Mouse (Mus musculus) liver, embryonic 12.5 days (tissue): ENCODE measurements around the gene Adora3. TPM values are rescaled to one million over a fixed set of nuclear protein-coding genes. Genes with fewer than 3 reads are reported as not detected.

Source experiments
- ATAC-seq: fragments of 200-750 bp; cut with Nextera tagmentation; 2 replicates; pipeline ENCODE4 v1.8.0; 2017; ENCODE audit warnings: moderate number of reproducible peaks, mild to moderate bottlenecking, moderate library complexity
- H3K27ac ChIP-seq: fragments of 300-500 bp; sonication (generic); 2 replicates; pipeline ENCODE4 v1.5.1; 2016; ENCODE audit warnings: mild to moderate bottlenecking
- H3K27me3 ChIP-seq: fragments of 300-500 bp; sonication (generic); replicated peaks from 2 replicates; pipeline ENCODE4 v1.6.1; 2016; ENCODE audit warnings: mild to moderate bottlenecking, moderate library complexity
- H3K36me3 ChIP-seq: fragments of 300-500 bp; sonication (generic); 2 replicates; pipeline ENCODE4 v1.6.1; 2016; ENCODE audit warnings: mild to moderate bottlenecking, moderate library complexity
- H3K4me1 ChIP-seq: fragments of 300-500 bp; sonication (generic); 2 replicates; pipeline ENCODE4 v1.6.1; 2016
- H3K4me2 ChIP-seq: fragments of 300-500 bp; sonication (generic); 2 replicates; pipeline ENCODE4 v1.6.1; 2016; ENCODE audit warnings: mild to moderate bottlenecking, moderate library complexity
- H3K4me3 ChIP-seq: fragments of 300-500 bp; sonication (generic); 2 replicates; pipeline ENCODE4 v1.5.1; 2016; ENCODE audit warnings: mild to moderate bottlenecking, moderate library complexity
- H3K9ac ChIP-seq: fragments of 300-500 bp; sonication (generic); 2 replicates; pipeline ENCODE4 v1.6.1; 2016; ENCODE audit warnings: mild to moderate bottlenecking, moderate library complexity
- H3K9me3 ChIP-seq: fragments of 300-500 bp; sonication (generic); replicated peaks from 2 replicates; pipeline ENCODE4 v1.6.1; 2016; ENCODE audit warnings: mild to moderate bottlenecking, moderate library complexity
- WGBS: fragments of 180-500 bp; shearing (Covaris S2); methylation state at CpG from one replicate; pipeline ENCODE4 v1.1.7; 2016; ENCODE audit not compliant: insufficient replicate concordance; 5-methylcytosine and 5-hydroxymethylcytosine counted together
- polyA plus RNA-seq: library from polyadenylated mRNA; unstranded; fragments of >200 nt; fragmentation: Nextera tagmentation; extraction: Ambion mirVana; gene quantifications from 2 replicates; pipeline ENCODE4 v1.2.1, GENCODE M21; 2016

Adora3 gene
- polyA plus RNA-seq, 1 experiment from 2014 or later, result 0.17 TPM

DNA sequence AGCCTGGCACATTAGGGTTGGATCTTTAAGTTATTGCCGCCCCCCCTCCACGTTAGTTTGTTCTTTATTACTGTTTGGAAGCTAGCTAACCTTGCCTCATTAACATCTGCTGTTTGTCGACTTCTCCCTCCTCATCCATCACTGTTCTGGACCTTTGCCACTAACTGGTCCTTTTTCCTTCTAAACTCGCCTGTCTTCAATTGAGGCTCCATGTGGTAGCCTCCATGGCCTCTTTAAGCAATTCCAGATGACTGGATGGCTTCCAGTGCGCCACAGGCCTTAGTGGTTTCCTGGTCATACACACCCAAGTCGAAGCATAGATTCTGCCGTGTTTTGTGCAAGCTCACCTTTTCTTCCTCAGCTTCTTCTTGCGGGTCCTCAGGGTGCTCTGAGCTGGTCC lies 16.9 kb upstream of the Adora3 start:
- no peak overlapping the region for H3K9ac ChIP-seq
- H3K4me2 ChIP-seq, result no peak overlapping the region
- no peaks in the 10 kb centered on the region for H3K9me3 ChIP-seq
- no peaks in the 10 kb centered on the region for H3K4me1 ChIP-seq
- WGBS, result 62% methylated on average over 8 of the region's 8 CpGs
- 0 out of 2 replicates have a peak, but pooled peaks cover 4% of the 10 kb centered on the region for H3K27me3 ChIP-seq
- H3K4me3 ChIP-seq, result no peak overlapping the region
- H3K27ac ChIP-seq, result no peak overlapping the region
- no peak for ATAC-seq
- no peaks in the 10 kb centered on the region for H3K36me3 ChIP-seq

DNA sequence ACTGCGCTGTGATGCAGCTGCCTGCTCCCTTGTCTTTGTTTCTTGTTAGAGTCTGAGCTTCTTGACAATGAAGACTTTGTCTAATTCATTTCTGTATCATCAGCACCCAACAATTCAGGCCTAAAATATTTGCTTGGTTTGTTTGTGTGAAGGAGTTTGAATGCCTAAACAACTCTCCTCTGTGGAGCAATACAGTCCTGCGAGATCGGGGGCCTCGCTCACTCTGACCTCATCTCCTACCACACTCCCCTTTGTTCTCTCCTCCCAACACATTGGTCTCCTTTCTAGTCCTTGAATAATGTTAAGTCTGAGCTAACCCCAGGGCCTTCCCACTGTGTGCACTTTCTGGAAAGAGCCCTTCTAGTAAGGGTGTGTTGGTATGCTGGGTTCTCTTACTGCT lies 15.9 kb upstream of the Adora3 start:
- no peak overlapping the region for H3K4me2 ChIP-seq
- no peak for ATAC-seq
- no peaks in the 10 kb centered on the region for H3K4me1 ChIP-seq
- 82% methylated on average over 4 of the region's 4 CpGs for WGBS
- H3K36me3 ChIP-seq, result no peaks in the 10 kb centered on the region
- H3K4me3 ChIP-seq, result no peak overlapping the region
- no peak overlapping the region for H3K9ac ChIP-seq
- 0 out of 2 replicates have a peak, but pooled peaks cover 4% of the 10 kb centered on the region for H3K27me3 ChIP-seq
- no peaks in the 10 kb centered on the region for H3K9me3 ChIP-seq
- H3K27ac ChIP-seq, result no peak overlapping the region

DNA sequence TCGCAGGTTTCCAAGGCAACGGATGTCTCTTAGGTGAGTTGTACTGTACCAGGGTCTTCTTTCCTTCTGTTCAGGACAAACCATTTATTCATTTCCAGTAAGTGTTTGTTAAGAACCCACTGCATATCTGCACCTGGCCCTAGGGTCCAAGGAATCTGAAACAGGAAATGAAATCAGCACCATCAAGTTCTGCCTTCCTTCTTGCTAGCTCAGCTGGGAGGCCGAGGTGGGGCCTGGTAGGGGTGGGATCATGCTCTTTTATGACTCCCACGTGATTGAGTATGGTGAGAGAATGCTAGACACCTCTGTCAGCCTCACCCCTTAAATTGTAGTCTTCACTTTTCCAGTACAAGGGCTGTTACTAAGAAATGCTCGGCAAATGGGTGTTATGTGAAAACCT lies 13.1 kb upstream of the Adora3 start:
- WGBS, result 57% methylated on average over 5 of the region's 5 CpGs
- H3K9me3 ChIP-seq, result no peaks in the 10 kb centered on the region
- H3K4me3 ChIP-seq, result no peak overlapping the region
- no peaks in the 10 kb centered on the region for H3K4me1 ChIP-seq
- no peak overlapping the region for H3K27ac ChIP-seq
- H3K9ac ChIP-seq, result no peak overlapping the region
- ATAC-seq, result no peak
- H3K36me3 ChIP-seq, result no peaks in the 10 kb centered on the region
- H3K4me2 ChIP-seq, result no peak overlapping the region
- no peaks in the 10 kb centered on the region for H3K27me3 ChIP-seq

DNA sequence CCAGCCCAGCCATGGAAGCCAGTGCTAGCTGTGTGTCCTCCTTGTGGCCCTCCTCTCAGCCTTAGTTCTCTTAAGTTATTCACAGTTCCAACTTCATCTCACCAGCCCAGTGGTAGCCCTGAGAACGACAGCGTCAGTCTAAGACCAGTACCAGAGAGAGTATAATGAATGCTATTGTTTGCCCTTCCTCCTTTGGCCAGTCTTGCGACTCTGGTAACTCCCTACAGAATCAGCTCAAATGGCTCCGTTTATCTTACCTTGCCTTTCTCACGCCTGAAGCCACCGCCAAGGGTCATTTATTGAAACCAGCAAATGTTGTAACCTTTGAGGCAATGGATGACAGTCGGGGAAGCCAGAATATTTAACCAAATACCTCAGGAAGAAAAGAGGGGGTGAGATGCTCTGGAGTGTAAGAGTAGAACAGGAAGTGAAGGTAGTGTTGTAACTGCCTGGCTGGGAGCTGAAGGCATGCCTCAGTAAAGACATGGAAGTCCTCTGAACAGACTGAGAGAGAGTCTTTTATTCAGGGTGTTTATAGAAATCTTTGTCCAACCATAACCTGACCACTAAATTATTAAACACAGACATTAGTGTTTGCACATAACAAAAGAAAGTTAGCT lies 8.8 kb upstream of the Adora3 start:
- Histone ChIP-seq H3K4me1 (no peaks in the 10 kb centered on the region), H3K27ac (no peak overlapping the region), H3K4me2 (no peak overlapping the region), H3K27me3 (peaks cover 4% of the 10 kb centered on the region; the same call in 1 of the 2 replicates), H3K4me3 (no peak overlapping the region), H3K9ac (no peak overlapping the region), H3K36me3 (no peaks in the 10 kb centered on the region), H3K9me3 (no peaks in the 10 kb centered on the region)
- WGBS, result 47% methylated on average over 7 of the region's 7 CpGs
- ATAC-seq, result no peak

DNA sequence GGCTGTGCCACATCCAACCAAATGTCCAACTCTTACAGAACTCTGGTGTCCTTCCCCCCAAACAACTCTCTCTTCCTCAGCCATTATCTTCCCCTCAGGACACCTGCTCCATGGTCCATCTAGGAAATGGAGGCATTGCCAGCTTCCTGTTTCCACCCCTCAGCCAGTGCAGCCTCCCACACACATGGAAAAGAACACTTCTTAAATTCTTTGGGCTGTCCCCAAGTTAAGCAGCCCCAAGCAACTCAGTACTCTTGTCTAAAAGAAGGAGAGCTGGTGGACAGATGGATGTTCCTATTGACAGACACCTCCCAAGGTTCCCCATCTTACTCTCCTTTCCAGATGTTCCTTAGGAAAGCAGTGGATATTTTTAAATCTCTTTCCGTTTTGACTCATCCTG lies 6.5 kb upstream of the Adora3 start:
- Histone ChIP-seq H3K4me1 (peaks cover 10% of the 10 kb centered on the region), H3K36me3 (no peaks in the 10 kb centered on the region), H3K4me3 (no peak overlapping the region), H3K9ac (no peak overlapping the region), H3K9me3 (no peaks in the 10 kb centered on the region), H3K4me2 (no peak overlapping the region), H3K27ac (no peak overlapping the region), H3K27me3 (peaks cover 4% of the 10 kb centered on the region; the same call in 1 of the 2 replicates)
- ATAC-seq, result no peak
- 62% methylated on average over 1 of the region's 1 CpGs for WGBS

DNA sequence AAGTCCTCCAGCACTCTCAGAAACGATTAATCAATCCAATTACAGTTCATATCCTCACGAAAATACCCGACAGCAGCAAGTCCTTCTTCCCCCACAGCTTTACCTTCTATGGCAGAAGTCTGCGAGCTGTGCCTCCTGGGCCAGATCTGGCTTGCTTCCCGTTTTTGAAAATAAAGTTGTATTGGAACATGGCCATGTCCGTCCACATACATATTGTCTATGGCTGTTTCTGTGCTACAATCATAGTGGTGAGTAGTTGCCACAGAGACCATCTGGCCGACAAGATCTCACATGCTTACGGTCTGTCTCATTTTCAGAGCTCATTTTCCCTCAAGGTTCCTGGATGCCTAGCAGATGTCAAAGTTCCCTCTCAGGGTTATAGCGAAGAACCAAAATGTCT lies 5.5 kb upstream of the Adora3 start:
- WGBS, result 60% methylated on average over 9 of the region's 9 CpGs
- Histone ChIP-seq H3K27me3 (peaks cover 8% of the 10 kb centered on the region; the same call in 1 of the 2 replicates), H3K36me3 (no peaks in the 10 kb centered on the region), H3K4me3 (no peak overlapping the region), H3K4me2 (no peak overlapping the region), H3K9me3 (no peaks in the 10 kb centered on the region), H3K9ac (no peak overlapping the region), H3K27ac (no peak overlapping the region), H3K4me1 (peaks cover 10% of the 10 kb centered on the region)
- ATAC-seq, result no peak

DNA sequence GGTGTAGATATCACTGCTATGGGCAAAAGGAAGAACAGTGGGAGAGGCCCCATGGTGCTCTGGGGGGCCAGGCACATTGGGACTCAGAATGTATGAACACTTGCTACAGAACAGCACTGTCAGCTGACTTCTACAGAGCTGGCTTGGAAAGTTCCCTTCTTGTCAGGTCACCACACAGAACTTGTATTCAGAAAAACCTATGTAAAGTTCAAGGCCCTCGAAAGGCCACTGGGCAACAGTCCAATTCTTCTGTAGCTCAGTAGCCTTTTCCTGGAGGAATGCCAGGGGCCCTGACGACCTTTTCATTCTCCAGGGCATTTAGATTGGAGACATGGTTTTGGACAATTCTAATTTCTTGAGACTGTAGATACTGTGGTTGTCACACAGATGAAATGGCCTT lies 2.5 kb upstream of the Adora3 start:
- peaks cover 8% of the 10 kb centered on the region; the same call in 1 of the 2 replicates for H3K27me3 ChIP-seq
- no peaks in the 10 kb centered on the region for H3K9me3 ChIP-seq
- H3K36me3 ChIP-seq, result no peaks in the 10 kb centered on the region
- no peak overlapping the region for H3K4me2 ChIP-seq
- peaks cover 19% of the 10 kb centered on the region for H3K4me1 ChIP-seq
- no peak for ATAC-seq
- no peak overlapping the region for H3K27ac ChIP-seq
- no peak overlapping the region for H3K4me3 ChIP-seq
- 62% methylated on average over 2 of the region's 2 CpGs for WGBS
- no peak overlapping the region for H3K9ac ChIP-seq

DNA sequence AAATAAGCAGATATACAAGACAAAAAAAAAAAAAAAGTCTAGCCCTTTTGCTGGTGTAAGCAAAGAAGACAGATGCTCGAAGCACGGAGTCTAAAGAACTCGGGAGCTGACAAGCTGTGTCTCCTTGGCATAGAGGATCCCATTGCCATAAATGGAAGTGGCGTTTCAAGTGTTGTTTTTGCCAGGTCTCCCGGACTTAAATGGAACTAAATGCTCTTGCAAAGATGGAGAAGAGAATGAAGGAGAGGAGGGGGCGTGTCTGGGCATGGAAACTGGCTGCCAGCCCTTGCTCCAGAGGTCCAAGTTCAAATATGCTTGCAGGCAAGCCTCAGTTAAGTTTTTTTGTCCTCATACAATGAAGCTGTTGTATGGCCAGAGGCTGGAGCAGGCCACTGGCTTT lies 1.4 kb downstream of the Adora3 start:
- H3K4me1 ChIP-seq, result peaks cover 19% of the 10 kb centered on the region
- no peak overlapping the region for H3K9ac ChIP-seq
- no peaks in the 10 kb centered on the region for H3K36me3 ChIP-seq
- H3K27me3 ChIP-seq, result 0 out of 2 replicates have a peak, but pooled peaks cover 5% of the 10 kb centered on the region
- no peak overlapping the region for H3K27ac ChIP-seq
- no peak for ATAC-seq
- H3K4me3 ChIP-seq, result no peak overlapping the region
- WGBS, result 65% methylated on average over 6 of the region's 6 CpGs
- no peaks in the 10 kb centered on the region for H3K9me3 ChIP-seq
- no peak overlapping the region for H3K4me2 ChIP-seq

DNA sequence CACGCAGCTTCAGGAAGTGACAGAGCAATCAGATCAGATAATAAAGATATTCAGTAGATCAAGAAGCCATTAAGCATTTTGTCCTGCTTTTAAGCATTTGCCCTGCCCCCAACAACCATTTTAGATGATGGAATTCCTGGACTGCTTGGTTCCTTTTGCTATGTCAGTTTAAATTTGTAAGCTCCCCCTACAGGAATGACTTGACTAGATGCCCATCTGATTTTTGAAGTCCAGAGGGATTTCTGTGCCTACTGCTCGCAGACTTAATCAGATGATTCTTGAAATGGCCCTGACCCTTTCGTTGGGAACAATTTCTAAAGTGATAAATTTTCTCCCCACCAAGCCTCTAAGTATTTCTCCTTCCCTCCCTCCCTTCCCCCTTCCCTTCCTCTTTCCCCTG lies 1.9 kb downstream of the Adora3 start:
- Histone ChIP-seq H3K27me3 (0 out of 2 replicates have a peak, but pooled peaks cover 5% of the 10 kb centered on the region), H3K4me3 (no peak overlapping the region), H3K36me3 (no peaks in the 10 kb centered on the region), H3K4me2 (no peak overlapping the region), H3K4me1 (peaks cover 18% of the 10 kb centered on the region), H3K9ac (no peak overlapping the region), H3K27ac (no peak overlapping the region), H3K9me3 (no peaks in the 10 kb centered on the region)
- 40% methylated on average over 3 of the region's 3 CpGs for WGBS
- ATAC-seq, result no peak

DNA sequence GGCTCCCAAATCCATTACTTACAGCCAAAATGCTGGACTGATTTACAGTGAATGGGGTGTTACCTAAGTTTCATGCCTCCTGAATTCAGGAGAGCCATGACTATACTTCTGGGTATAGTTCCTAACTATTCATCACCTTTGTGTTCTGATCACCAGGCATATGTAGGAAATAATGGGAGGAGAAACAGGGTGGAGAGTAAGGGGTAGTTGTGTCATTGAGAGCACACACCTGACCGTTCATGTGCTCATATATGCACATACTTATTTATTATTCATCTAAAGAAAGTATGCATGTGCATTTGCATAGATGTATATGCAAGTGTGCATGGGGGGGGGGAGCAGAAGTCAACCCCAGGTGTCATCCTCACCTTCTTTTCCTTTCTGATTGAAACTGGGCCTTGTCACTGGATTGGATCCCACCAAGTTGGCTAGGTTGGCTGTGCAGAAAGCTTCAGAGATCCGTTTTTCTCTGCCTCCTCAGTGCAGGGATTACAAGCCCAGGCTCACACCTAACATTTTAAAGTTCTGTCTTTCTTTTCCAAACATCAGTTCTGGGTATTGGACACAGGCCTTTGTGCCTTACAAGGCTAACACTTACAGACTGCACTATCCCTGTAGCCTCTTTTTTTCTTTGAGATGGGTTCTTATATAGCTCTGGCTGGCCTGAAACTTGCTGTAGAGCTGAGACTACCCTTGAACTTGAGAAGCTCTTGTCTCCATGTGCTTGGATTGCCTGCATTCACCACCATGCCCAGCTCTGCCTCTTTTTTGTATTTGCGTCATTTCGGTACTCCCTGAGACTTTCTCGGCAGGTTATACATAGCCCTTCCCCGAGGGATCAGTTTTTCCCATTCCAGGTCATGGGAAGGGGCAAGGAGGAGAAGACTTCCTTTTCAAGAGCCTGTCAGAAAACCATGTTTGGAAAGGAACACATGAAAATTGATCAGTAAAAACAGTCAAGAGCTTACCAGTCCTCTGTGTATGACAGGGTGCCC lies 3.1 kb downstream of the Adora3 start:
- no peak overlapping the region for H3K4me3 ChIP-seq
- H3K9ac ChIP-seq, result no peak overlapping the region
- 0 out of 2 replicates have a peak, but pooled peaks cover 14% of the 10 kb centered on the region for H3K4me1 ChIP-seq
- 63% methylated on average over 6 of the region's 6 CpGs for WGBS
- H3K27ac ChIP-seq, result no peak overlapping the region
- no peak overlapping the region for H3K4me2 ChIP-seq
- no peak for ATAC-seq
- no peaks in the 10 kb centered on the region for H3K36me3 ChIP-seq
- H3K27me3 ChIP-seq, result 0 out of 2 replicates have a peak, but pooled peaks cover 5% of the 10 kb centered on the region
- no peaks in the 10 kb centered on the region for H3K9me3 ChIP-seq

DNA sequence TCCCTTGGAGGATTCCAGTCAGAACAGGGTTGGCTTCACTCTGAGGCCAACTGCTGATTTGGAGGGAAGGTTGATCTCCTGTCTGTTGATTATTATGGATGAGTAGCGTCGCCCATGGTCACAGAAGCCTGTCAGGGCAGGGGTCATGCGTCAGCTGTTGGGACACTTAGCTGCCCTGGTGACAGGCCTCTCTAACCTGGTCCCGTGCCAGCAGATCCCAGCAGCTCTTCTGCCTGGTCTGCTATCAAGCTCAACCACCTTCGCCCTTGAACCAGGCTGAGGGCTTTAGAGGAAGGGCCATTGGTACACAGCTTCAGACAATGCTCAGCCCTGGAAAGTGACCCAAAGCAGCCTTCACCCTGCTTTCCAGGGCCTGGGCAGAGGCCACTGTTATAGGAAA lies 5.4 kb downstream of the Adora3 start:
- no peak for ATAC-seq
- WGBS, result 54% methylated on average over 5 of the region's 5 CpGs
- Histone ChIP-seq H3K4me3 (no peak overlapping the region), H3K27ac (no peak overlapping the region), H3K9ac (no peak overlapping the region), H3K9me3 (no peaks in the 10 kb centered on the region), H3K36me3 (no peaks in the 10 kb centered on the region), H3K4me1 (0 out of 2 replicates have a peak, but pooled peaks cover 14% of the 10 kb centered on the region), H3K27me3 (no peaks in the 10 kb centered on the region), H3K4me2 (no peak overlapping the region)

DNA sequence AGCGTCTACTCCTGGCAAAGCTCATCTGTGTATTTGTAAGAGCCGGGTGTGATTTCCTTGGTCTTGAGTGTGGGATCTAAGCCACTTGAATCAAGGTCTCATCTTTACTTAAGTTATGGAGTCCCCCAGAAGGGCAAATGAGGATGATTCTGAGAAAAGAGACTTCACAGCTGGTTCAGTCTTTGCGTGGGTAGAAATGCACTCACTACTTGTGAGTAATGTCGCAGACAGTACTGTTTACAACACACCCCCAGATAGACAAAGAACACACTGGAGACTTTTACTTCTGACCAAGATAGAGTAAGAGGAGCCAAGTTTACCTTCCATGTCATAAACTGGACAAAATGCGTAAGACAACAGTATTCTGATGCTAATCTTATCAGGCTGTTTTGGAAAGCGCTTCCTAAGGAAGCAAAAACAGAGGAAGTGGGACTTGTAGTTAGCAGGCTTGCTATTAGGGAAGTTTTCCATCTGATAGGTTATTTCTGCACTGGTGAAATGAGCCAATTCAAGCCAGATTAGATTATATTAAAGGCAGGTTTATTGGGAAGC lies 6.7 kb downstream of the Adora3 start:
- ATAC-seq, result no peak
- Histone ChIP-seq H3K27me3 (no peaks in the 10 kb centered on the region), H3K27ac (no peak overlapping the region), H3K9me3 (no peaks in the 10 kb centered on the region), H3K4me3 (no peak overlapping the region), H3K4me2 (no peak overlapping the region), H3K36me3 (no peaks in the 10 kb centered on the region), H3K4me1 (0 out of 2 replicates have a peak, but pooled peaks cover 10% of the 10 kb centered on the region), H3K9ac (no peak overlapping the region)
- 65% methylated on average over 6 of the region's 6 CpGs for WGBS
